Mouse (Mus musculus) frontal cortex, postnatal 25 days (tissue): ENCODE measurements at regions not wholly inside any gene's neighbourhood (a gene's known extent, or its start where the extent isn't known, plus 50 kb on each side); places are given as distances from the start of the nearest gene placed in this dataset.
"Not testable (repeated sequence)": the region's sequence is repeated elsewhere in the genome, so short reads cannot be mapped to it uniquely, and the experiment has no call there.

Experiments used
- DNase-seq, 2 experiments: peaks; one replicate each; pipeline ENCODE4 v3.0.0; 2022; ENCODE audit warnings: low spot score in 2 of 2

DNA sequence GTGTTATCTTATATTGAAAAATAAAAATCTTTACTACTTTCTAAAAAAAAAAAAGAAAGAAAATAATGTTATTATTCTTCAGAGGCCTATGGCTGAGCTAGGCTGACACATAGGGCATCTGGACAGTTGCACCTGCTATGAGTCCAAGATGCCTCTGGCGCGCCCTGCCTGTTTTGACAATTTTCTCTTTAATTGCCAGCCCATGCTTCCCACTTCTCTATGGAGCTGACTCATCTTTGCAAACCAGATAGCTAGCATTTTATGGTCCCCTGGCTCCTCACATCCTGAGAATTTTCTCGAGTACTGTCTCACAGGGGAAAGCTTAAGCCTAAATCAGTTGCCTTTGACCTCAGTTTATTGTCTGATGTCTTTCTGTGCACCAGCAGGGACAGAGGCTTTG is 232.2 kb downstream of the Utp18 start:
- DNase-seq, result no peak

DNA sequence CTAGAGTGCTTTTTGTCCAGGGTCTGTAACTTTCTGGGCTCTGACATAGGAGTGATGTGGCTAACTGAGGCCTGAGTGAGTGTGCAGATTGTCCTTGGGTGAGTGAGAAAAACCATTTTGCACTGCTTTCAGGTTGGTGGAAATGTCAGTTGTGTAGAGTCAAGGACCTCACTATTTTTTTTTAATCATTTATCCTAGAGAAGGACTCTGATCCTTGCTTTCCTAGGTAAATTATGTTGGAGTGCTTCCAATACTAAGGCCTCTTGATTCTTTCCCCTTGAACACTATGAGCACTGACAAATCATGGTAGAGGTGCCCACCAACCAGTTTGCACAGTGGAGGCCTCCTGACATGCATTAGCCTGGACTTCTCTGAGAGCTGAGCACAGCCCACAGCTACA is 233.6 kb downstream of the Utp18 start:
- not testable (repeated sequence) for DNase-seq
